Mouse (Mus musculus) stomach, postnatal 0 days (tissue): ENCODE results near the gene Fdx1.

Experiments
- CTCF ChIP-seq: IDR thresholded peaks from 2 replicates; pipeline ENCODE4 v1.5.1; 2016; ENCODE audit warnings: antibody characterized with exemption, low read depth, mild to moderate bottlenecking, moderate library complexity
- EP300 ChIP-seq: optimal IDR thresholded peaks from 2 replicates; pipeline ENCODE3; 2016; ENCODE audit warnings: antibody characterized with exemption

GRCm38 (mm10) chr9:51914481-51915120, 48.8 kb downstream of the Fdx1 start:
- TF ChIP-seq CTCF: no peak
- no peak for TF ChIP-seq EP300
